Mouse (Mus musculus) MEL (cell line): Measurements from ENCODE around the gene Nup160. TPM values are rescaled to one million over a fixed set of nuclear protein-coding genes. Genes with fewer than 3 reads are reported as not detected.

ENCODE experiments used
- DNase-seq: peaks from one replicate; pipeline ENCODE4 v3.0.0; 2011; ENCODE audit warnings: low read depth, low spot score
- H3K27ac ChIP-seq: 2 replicates; pipeline ENCODE4 v1.5.1; 2012; ENCODE audit warnings: low read depth, mild to moderate bottlenecking, control low read depth, low read length, moderate library complexity; ENCODE audit not compliant: control insufficient read depth
- H3K27me3 ChIP-seq, 2 experiments: fragments of 150-350 bp in 1 of 2; sonication (generic) in 1 of 2; 2 replicates each; pipeline ENCODE4 v1.6.1; 2012; ENCODE audit warnings: low read length in 2 of 2, mild to moderate bottlenecking in 2 of 2, improper control_type of control experiment in 1 of 2, moderate library complexity in 1 of 2; ENCODE audit not compliant: insufficient read depth in 2 of 2, control insufficient read depth in 1 of 2
- H3K36me3 ChIP-seq, 2 experiments: 2 replicates each; pipeline ENCODE4 v1.6.1; 2012 to 2014; ENCODE audit warnings: low read length in 2 of 2, improper control_type of control experiment in 1 of 2, inconsistent platforms in 1 of 2, mild to moderate bottlenecking in 1 of 2; ENCODE audit not compliant: insufficient read depth in 2 of 2, control insufficient read depth in 1 of 2
- H3K4me1 ChIP-seq, 2 experiments: fragments of 150-350 bp in 1 of 2; sonication (generic) in 1 of 2; 2 replicates each; pipeline ENCODE4 v1.6.1; 2012; ENCODE audit warnings: low read length in 2 of 2, improper control_type of control experiment in 1 of 2, mild to moderate bottlenecking in 1 of 2; ENCODE audit not compliant: insufficient read depth in 2 of 2, control insufficient read depth in 1 of 2
- H3K4me3 ChIP-seq, 2 experiments: fragments of 150-350 bp in 1 of 2; sonication (generic) in 1 of 2; 2 replicates each; pipeline ENCODE4 v1.5.1; 2012; ENCODE audit warnings: low read depth in 2 of 2, low read length in 2 of 2, mild to moderate bottlenecking in 2 of 2, moderate library complexity in 2 of 2, control low read depth in 1 of 2, improper control_type of control experiment in 1 of 2; ENCODE audit not compliant: control insufficient read depth in 1 of 2, insufficient read depth in 1 of 2
- H3K79me2 ChIP-seq: 2 replicates; pipeline ENCODE4 v1.6.1; 2012; ENCODE audit warnings: mild to moderate bottlenecking, low read length, moderate library complexity; ENCODE audit not compliant: control insufficient read depth, poor library complexity, insufficient read depth
- H3K9ac ChIP-seq: 2 replicates; pipeline ENCODE4 v1.6.1; 2012; ENCODE audit warnings: low read depth, mild to moderate bottlenecking, control low read depth, low read length, moderate library complexity; ENCODE audit not compliant: control insufficient read depth, poor library complexity, severe bottlenecking
- H3K9me3 ChIP-seq: fragments of 150-350 bp; sonication (generic); replicated peaks from 2 replicates; pipeline ENCODE4 v1.6.1; 2012; ENCODE audit warnings: mild to moderate bottlenecking, low read length, improper control_type of control experiment, moderate library complexity; ENCODE audit not compliant: insufficient read depth
- BHLHE40 ChIP-seq: IDR thresholded peaks from 2 replicates; pipeline ENCODE4 v1.6.1; 2012; ENCODE audit warnings: low read depth, mild to moderate bottlenecking, inconsistent platforms, low read length, improper control_type of control experiment, borderline replicate concordance
- CTCF ChIP-seq, 3 experiments: IDR thresholded peaks in 2 of 3; conservative IDR thresholded peaks in 1 of 3; 2 replicates each; pipeline ENCODE4 v1.5.1; 2011 to 2012; ENCODE audit warnings: low read length in 3 of 3, low read depth in 2 of 3, mild to moderate bottlenecking in 2 of 3, improper control_type of control experiment in 1 of 3, inconsistent platforms in 1 of 3, mixed read lengths in 1 of 3, moderate library complexity in 1 of 3; ENCODE audit not compliant: control insufficient read depth in 1 of 3, insufficient read depth in 1 of 3, poor library complexity in 1 of 3, severe bottlenecking in 1 of 3
- E2F4 ChIP-seq: IDR thresholded peaks from 2 replicates; pipeline ENCODE4 v1.6.1; 2011; ENCODE audit warnings: low read depth, low read length, improper control_type of control experiment, borderline replicate concordance
- ETS1 ChIP-seq: IDR thresholded peaks from 2 replicates; pipeline ENCODE4 v1.6.1; 2012; ENCODE audit warnings: low read depth, mild to moderate bottlenecking, inconsistent platforms, low read length, improper control_type of control experiment, moderate library complexity
- HCFC1 ChIP-seq: IDR thresholded peaks from 2 replicates; pipeline ENCODE4 v1.6.1; 2012; ENCODE audit warnings: low read depth, mild to moderate bottlenecking, inconsistent platforms, low read length, improper control_type of control experiment, moderate library complexity
- MAFK ChIP-seq: IDR thresholded peaks from 2 replicates; pipeline ENCODE4 v1.6.1; 2011; ENCODE audit warnings: low read depth, mild to moderate bottlenecking, low read length, improper control_type of control experiment, borderline replicate concordance
- MAZ ChIP-seq: IDR thresholded peaks from 2 replicates; pipeline ENCODE4 v1.6.1; 2012; ENCODE audit warnings: low read depth, mild to moderate bottlenecking, inconsistent platforms, low read length, improper control_type of control experiment
- MEF2A ChIP-seq: IDR thresholded peaks from 2 replicates; pipeline ENCODE4 v1.6.1; 2014; ENCODE audit warnings: low read depth, mild to moderate bottlenecking, inconsistent platforms, low read length, improper control_type of control experiment; ENCODE audit not compliant: poor library complexity, insufficient replicate concordance, severe bottlenecking; ENCODE audit errors: extremely low read depth
- MYB ChIP-seq: IDR thresholded peaks from 2 replicates; pipeline ENCODE4 v1.6.1; 2011; ENCODE audit warnings: mild to moderate bottlenecking, low read depth, low read length, improper control_type of control experiment
- NRF1 ChIP-seq: IDR thresholded peaks from 2 replicates; pipeline ENCODE4 v1.6.1; 2014; ENCODE audit warnings: low read depth, mild to moderate bottlenecking, inconsistent platforms, low read length, improper control_type of control experiment, moderate library complexity; ENCODE audit not compliant: poor library complexity, insufficient read depth, severe bottlenecking
- POLR2A ChIP-seq, 2 experiments: IDR thresholded peaks; 2 replicates each; pipeline ENCODE4 v1.6.1; 2011 to 2012; ENCODE audit warnings: low read length in 2 of 2, mild to moderate bottlenecking in 2 of 2, control low read depth in 1 of 2, improper control_type of control experiment in 1 of 2, low read depth in 1 of 2, moderate library complexity in 1 of 2; ENCODE audit not compliant: control insufficient read depth in 1 of 2, insufficient read depth in 1 of 2, poor library complexity in 1 of 2
- RAD21 ChIP-seq: IDR thresholded peaks from 2 replicates; pipeline ENCODE4 v1.6.1; 2011; ENCODE audit warnings: mild to moderate bottlenecking, low read depth, low read length, improper control_type of control experiment
- RCOR1 ChIP-seq: IDR thresholded peaks from 2 replicates; pipeline ENCODE4 v1.6.1; 2012; ENCODE audit warnings: low read depth, mild to moderate bottlenecking, inconsistent platforms, low read length, improper control_type of control experiment
- SIN3A ChIP-seq: IDR thresholded peaks from 2 replicates; pipeline ENCODE4 v1.6.1; 2012; ENCODE audit warnings: low read length, improper control_type of control experiment, inconsistent platforms
- SMC3 ChIP-seq: IDR thresholded peaks from 2 replicates; pipeline ENCODE4 v1.6.1; 2011; ENCODE audit warnings: low read depth, low read length, improper control_type of control experiment
- TBP ChIP-seq: IDR thresholded peaks from 2 replicates; pipeline ENCODE4 v1.8.0; 2011; ENCODE audit warnings: low read depth, low read length, improper control_type of control experiment
- UBTF ChIP-seq: IDR thresholded peaks from 2 replicates; pipeline ENCODE4 v1.6.1; 2012; ENCODE audit warnings: low read depth, mild to moderate bottlenecking, inconsistent platforms, low read length, improper control_type of control experiment, moderate library complexity, borderline replicate concordance; ENCODE audit not compliant: insufficient read depth
- ZC3H11A ChIP-seq: IDR thresholded peaks from 2 replicates; pipeline ENCODE4 v1.6.1; 2012; ENCODE audit warnings: low read depth, mild to moderate bottlenecking, inconsistent platforms, low read length, improper control_type of control experiment
- ZNF384 ChIP-seq: IDR thresholded peaks from 2 replicates; pipeline ENCODE4 v1.6.1; 2012; ENCODE audit warnings: low read depth, mild to moderate bottlenecking, inconsistent platforms, low read length, improper control_type of control experiment
- polyA plus RNA-seq, 2 experiments: library from polyadenylated mRNA; stranded (reverse) in 1 of 2; unstranded in 1 of 2; fragments of >175 nt in 1 of 2; fragments of >200 nt in 1 of 2; gene quantifications; 2 replicates each; pipeline versions ENCODE4 v1.2.1 to v1.2.4; 2012; ENCODE audit warnings: low replicate concordance in 2 of 2, low read depth in 1 of 2; ENCODE audit not compliant: insufficient read length in 2 of 2, insufficient read depth in 1 of 2, missing spikeins in 1 of 2
- total RNA-seq: library from RNA; depleted of rRNA; stranded (reverse); fragments of 300-350 nt; gene quantifications from 2 replicates; pipeline ENCODE4 v1.2.3, GENCODE M21; 2012

Nup160 gene
- total and polyA plus RNA-seq, 3 experiments = 43.8 to 91.4 (median 63.8) TPM

- Histone ChIP-seq H3K79me2 (no peaks in the 10 kb centered on the region; the same call in 1 of the 2 replicates), H3K4me3 (no peak overlapping the region), H3K9ac (no peak overlapping the region), H3K27me3 (no peaks in the 10 kb centered on the region), H3K27ac (no peak overlapping the region), H3K4me1 (peaks cover 19 to 38% of the 10 kb centered on the region in 2 experiments), H3K9me3 (no peaks in the 10 kb centered on the region), H3K36me3 (peaks cover 0 to 33% of the 10 kb centered on the region in 2 experiments; a peak in 2 of 4 replicates)
- DNase-seq = peak; percentile 32
- no peak for TF ChIP-seq SMC3
- no peak for TF ChIP-seq ZNF384
- TF ChIP-seq MAFK = no peak
- TF ChIP-seq E2F4 = no peak
- no peak for TF ChIP-seq MEF2A
- TF ChIP-seq POLR2A (IDR thresholded peaks at IDR 0.05; ENCODE audit: control insufficient read depth in 1 of 2, insufficient read depth in 1 of 2, low read depth in 1 of 2, low read length in 2 of 2, poor library complexity in 1 of 2) = no peak
- no peak for TF ChIP-seq MAZ
- no peak for TF ChIP-seq ETS1
- TF ChIP-seq CTCF (IDR thresholded peaks at IDR 0.05 in 2 of 3, conservative IDR thresholded peaks at IDR 0.05 in 1 of 3; ENCODE audit: control insufficient read depth in 1 of 3, insufficient read depth in 1 of 3, low read depth in 2 of 3, low read length in 3 of 3, poor library complexity in 1 of 3, severe bottlenecking in 1 of 3) = no peak
- TF ChIP-seq MYB = no peak
- TF ChIP-seq RCOR1 = no peak
- no peak for TF ChIP-seq SIN3A
- no peak for TF ChIP-seq NRF1
- TF ChIP-seq HCFC1 = no peak
- TF ChIP-seq BHLHE40 = no peak
- TF ChIP-seq ZC3H11A = no peak
- no peak for TF ChIP-seq TBP
Measured at GRCm38 (mm10) chr2:90659016-90659415, 18.0 kb upstream of the Nup160 start.

GRCm38 (mm10) chr2:90659639-90660038 lies 17.4 kb upstream of the Nup160 start:
- no peak for DNase-seq
- no peak for TF ChIP-seq RAD21
- TF ChIP-seq UBTF = no peak
- TF ChIP-seq, all 39 proteins: peak for 0
- H3K9me3 ChIP-seq = no peaks in the 10 kb centered on the region
- no peak overlapping the region for H3K9ac ChIP-seq
- no peaks in the 10 kb centered on the region for H3K27me3 ChIP-seq
- no peak overlapping the region for H3K4me3 ChIP-seq
- H3K27ac ChIP-seq = peak overlapping the region; percentile 4; the same call in 1 of the 2 replicates
- H3K79me2 ChIP-seq = no peaks in the 10 kb centered on the region; the same call in 1 of the 2 replicates
- H3K4me1 ChIP-seq = peaks cover 19 to 38% of the 10 kb centered on the region in 2 experiments
- peaks cover 0 to 33% of the 10 kb centered on the region in 2 experiments; a peak in 2 of 4 replicates for H3K36me3 ChIP-seq
